Mouse (Mus musculus) liver, embryonic 14.5 days (tissue): Measurements from ENCODE around the gene Kif1c.

ENCODE experiments used
- CTCF ChIP-seq: IDR thresholded peaks from 2 replicates; pipeline ENCODE4 v1.5.1; 2016; ENCODE audit warnings: antibody characterized with exemption, low read depth, control low read depth
- EP300 ChIP-seq: IDR thresholded peaks from 2 replicates; pipeline ENCODE4 v1.6.1; 2016; ENCODE audit warnings: antibody characterized with exemption, low read depth

GRCm38 (mm10) chr11:70742581-70743459 is 42.5 kb downstream of the Kif1c start:
- TF ChIP-seq CTCF, result no peak
- no peak for TF ChIP-seq EP300
